Mouse (Mus musculus): ENCODE data around the gene Gm960.

GRCm38 (mm10) chr19:4747631-4748312 is 49.3 kb upstream of the Gm960 start:
- TF ChIP-seq CTCF (IDR thresholded peaks at IDR 0.05; ENCODE audit: extremely low read depth, insufficient read length, insufficient replicate concordance, low read depth, low read length) (no peak), POLR2A (IDR thresholded peaks at IDR 0.05; ENCODE audit: low read depth, low read length) (no peak)
